In genomic region chr14:79608286-79608685, GRCm38 (mm10) we compare ENCODE assay signal across 19 mouse cellular contexts. TPM values are rescaled to one million over a fixed set of nuclear protein-coding genes. Genes with fewer than 3 reads are reported as not detected.
"Had no signal": no experiment of that assay in that cellular context is flagged by ENCODE, and none has a peak within 500 bp of the region (broad histone marks: within the 10 kb centered on the region; RNA-seq: fewer than 3 reads in every experiment).

No protein-coding gene starts in this region.

- DNase-seq: retina, postnatal 1 day; right cerebral cortex, adult 18-20 months; right cerebral cortex, postnatal 14 days; right cerebral cortex, postnatal 25 days; right cerebral cortex, postnatal 4 days; spleen, adult 18-20 months; thymus, adult 18-20 months; thymus, adult 2 months; thymus, postnatal 14 days; thymus, postnatal 25 days; thymus, postnatal 36 days; thymus, postnatal 4 days had no signal

- H3K9me3 ChIP-seq: neural tube, embryonic 13.5 days; neural tube, embryonic 15.5 days; stomach, embryonic 15.5 days had no signal

- H3K4me2 ChIP-seq: neural tube, embryonic 13.5 days; neural tube, embryonic 15.5 days; stomach, embryonic 15.5 days had no signal

- H3K4me1 ChIP-seq: neural tube, embryonic 13.5 days; neural tube, embryonic 15.5 days; stomach, embryonic 15.5 days had no signal

- H3K4me3 ChIP-seq: neural tube, embryonic 13.5 days; neural tube, embryonic 15.5 days; stomach, embryonic 15.5 days had no signal

- H3K9ac ChIP-seq: neural tube, embryonic 13.5 days; neural tube, embryonic 15.5 days; stomach, embryonic 15.5 days had no signal

- H3K27ac ChIP-seq: neural tube, embryonic 13.5 days; neural tube, embryonic 15.5 days; stomach, embryonic 15.5 days; stomach, postnatal 0 days had no signal

- H3K27me3 ChIP-seq: neural tube, embryonic 13.5 days; neural tube, embryonic 15.5 days; stomach, embryonic 15.5 days had no signal

RNA-seq across cellular contexts. Expression of gene Cnmd, which starts 53.7 kb away (rescaled TPM):
- total RNA-seq: neutrophil, adult 5-6 weeks had no signal
- polyA plus RNA-seq: small intestine, adult 2 months; spleen, adult 2 months had no signal
